Comparison of ENCODE assay signal across 18 mouse cellular contexts in genomic region chr3:45319257-45319656, GRCm38 (mm10). TPM values are rescaled to one million over a fixed set of nuclear protein-coding genes. Genes with fewer than 3 reads are reported as not detected.
DNase-seq lines count a peak whose midpoint lies in the region; ATAC-seq and TF ChIP-seq lines count a peak whose summit lies in the region.
"Had no signal": no experiment of that assay in that cellular context is flagged by ENCODE, and none has a peak within 500 bp of the region (broad histone marks: within the 10 kb centered on the region; RNA-seq: fewer than 3 reads in every experiment).

No protein-coding gene starts in this region.

- TF ChIP-seq POLR2A in CH12.LX (IDR thresholded peaks at IDR 0.05; ENCODE audit: low read depth, low read length): no peak
- TF ChIP-seq POLR2A in brain, embryonic 14.5 days (IDR thresholded peaks at IDR 0.05; ENCODE audit: borderline replicate concordance, extremely low read depth, insufficient read depth, insufficient read length, poor library complexity, severe bottlenecking): no peak

- TF ChIP-seq RAD21 in CH12.LX (IDR thresholded peaks at IDR 0.05; ENCODE audit: low read depth, low read length): peak; percentile 11

- H3K9ac ChIP-seq in embryonic facial prominence, embryonic 11.5 days (replicated peaks; ENCODE audit: low read length): no peak overlapping the region
- H3K9ac ChIP-seq in CH12.LX (ENCODE audit: insufficient read depth, low read depth): no peak overlapping the region
- H3K9ac ChIP-seq: forebrain, embryonic 15.5 days; heart, embryonic 13.5 days; hindbrain, embryonic 13.5 days; liver, embryonic 12.5 days had no signal

- no peaks in the 10 kb centered on the region for H3K9me3 ChIP-seq in embryonic facial prominence, embryonic 11.5 days (replicated peaks; ENCODE audit: control insufficient read depth, low read length)
- H3K9me3 ChIP-seq in embryonic facial prominence, embryonic 10.5 days: no peaks in the 10 kb centered on the region
- peaks cover 8% of the 10 kb centered on the region for H3K9me3 ChIP-seq in CH12.LX (replicated peaks; ENCODE audit: low read length)
- H3K9me3 ChIP-seq: forebrain, embryonic 15.5 days; heart, embryonic 13.5 days; hindbrain, embryonic 13.5 days; liver, embryonic 12.5 days had no signal

- no peaks in the 10 kb centered on the region for H3K36me3 ChIP-seq in embryonic facial prominence, embryonic 11.5 days (replicated peaks; ENCODE audit: control insufficient read depth, insufficient read depth, low read depth, low read length)
- no peaks in the 10 kb centered on the region for H3K36me3 ChIP-seq in embryonic facial prominence, embryonic 10.5 days (replicated peaks)
- H3K36me3 ChIP-seq in CH12.LX (replicated peaks in 1 of 2; ENCODE audit: control insufficient read depth in 1 of 2, insufficient read depth in 1 of 2, low read length in 1 of 2): no peaks in the 10 kb centered on the region
- H3K36me3 ChIP-seq: forebrain, embryonic 15.5 days; heart, embryonic 13.5 days; hindbrain, embryonic 13.5 days; liver, embryonic 12.5 days had no signal

- WGBS in embryonic facial prominence, embryonic 11.5 days: 45% methylated on average over 2 of the region's 2 CpGs
- WGBS in embryonic facial prominence, embryonic 10.5 days: 40% methylated on average over 2 of the region's 2 CpGs

- intact Hi-C loops in left cerebral cortex, adult 2 months (cut with DNase I): no loop called here
- intact Hi-C loops in left cerebral cortex, postnatal 14 days (cut with DNase I): no loop called here

- H3K4me3 ChIP-seq in embryonic facial prominence, embryonic 11.5 days (ENCODE audit: low read depth, low read length): no peak overlapping the region
- no peak overlapping the region for H3K4me3 ChIP-seq in embryonic facial prominence, embryonic 10.5 days
- no peak overlapping the region for H3K4me3 ChIP-seq in left cerebral cortex, adult 2 months
- H3K4me3 ChIP-seq in CH12.LX (replicated peaks in 1 of 3; ENCODE audit: low read depth in 2 of 3, low read length in 2 of 3, poor library complexity in 1 of 3): no peak overlapping the region
- H3K4me3 ChIP-seq: forebrain, embryonic 15.5 days; heart, embryonic 13.5 days; hindbrain, embryonic 13.5 days; liver, embryonic 12.5 days had no signal

- no peak overlapping the region for H3K4me2 ChIP-seq in embryonic facial prominence, embryonic 11.5 days (ENCODE audit: low read depth, low read length)
- H3K4me2 ChIP-seq in CH12.LX (ENCODE audit: insufficient read depth, low read depth, poor library complexity, severe bottlenecking): no peak overlapping the region
- H3K4me2 ChIP-seq: forebrain, embryonic 15.5 days; heart, embryonic 13.5 days; hindbrain, embryonic 13.5 days; liver, embryonic 12.5 days had no signal

- no peaks in the 10 kb centered on the region for H3K4me1 ChIP-seq in embryonic facial prominence, embryonic 11.5 days (ENCODE audit: control insufficient read depth, insufficient read depth, low read length)
- H3K4me1 ChIP-seq in embryonic facial prominence, embryonic 10.5 days: no peaks in the 10 kb centered on the region
- H3K4me1 ChIP-seq in CH12.LX (ENCODE audit: control insufficient read depth in 1 of 2, insufficient read depth in 2 of 2): no peaks in the 10 kb centered on the region
- H3K4me1 ChIP-seq: forebrain, embryonic 15.5 days; heart, embryonic 13.5 days; hindbrain, embryonic 13.5 days; liver, embryonic 12.5 days had no signal

- no peak overlapping the region for H3K27ac ChIP-seq in embryonic facial prominence, embryonic 11.5 days (replicated peaks; ENCODE audit: low read depth, low read length)
- no peak overlapping the region for H3K27ac ChIP-seq in embryonic facial prominence, embryonic 10.5 days (replicated peaks)
- no peak overlapping the region for H3K27ac ChIP-seq in left cerebral cortex, adult 2 months
- no peak overlapping the region for H3K27ac ChIP-seq in CH12.LX (ENCODE audit: insufficient read depth, low read depth)
- H3K27ac ChIP-seq: forebrain, embryonic 15.5 days; heart, embryonic 13.5 days; hindbrain, embryonic 13.5 days; liver, embryonic 12.5 days had no signal

- no peak for ATAC-seq in embryonic facial prominence, embryonic 11.5 days (replicated peaks; ENCODE audit: insufficient number of reproducible peaks, low FRiP score, low TSS enrichment, low read depth)
- no peak for ATAC-seq in granulocyte monocyte progenitor cell, adult 5-6 weeks (replicated peaks; ENCODE audit: poor library complexity, severe bottlenecking)
- ATAC-seq: forebrain, embryonic 15.5 days; liver, embryonic 12.5 days had no signal

- no peaks in the 10 kb centered on the region for H3K79me2 ChIP-seq in CH12.LX (replicated peaks; ENCODE audit: control insufficient read depth, extremely low read depth, insufficient read depth, poor library complexity, severe bottlenecking)

- peak; percentile 38 for TF ChIP-seq CTCF in left cerebral cortex, adult 2 months (IDR thresholded peaks at IDR 0.05)
- TF ChIP-seq CTCF in CH12.LX (conservative IDR thresholded peaks at IDR 0.05 in 1 of 2, IDR thresholded peaks at IDR 0.05 in 1 of 2; ENCODE audit: low read depth in 2 of 2, low read length in 2 of 2): peak in 1 of 2 experiments; percentile 28; a peak in 1 of 4 replicates
- peak; percentile 14; the same call in 1 of the 2 replicates for TF ChIP-seq CTCF in brain, embryonic 14.5 days (IDR thresholded peaks at IDR 0.05; ENCODE audit: borderline replicate concordance, extremely low read depth, insufficient read depth, insufficient read length)

- peak; percentile 18 for DNase-seq in embryonic facial prominence, embryonic 11.5 days (ENCODE audit: low spot score)
- no peak for DNase-seq in embryonic facial prominence, embryonic 10.5 days (ENCODE audit: low spot score)
- DNase-seq in left cerebral cortex, adult 2 months (ENCODE audit: extremely low spot score in 1 of 2, low spot score in 2 of 2): no peak
- DNase-seq in left cerebral cortex, postnatal 14 days (ENCODE audit: low spot score in 2 of 2): no peak
- no peak for DNase-seq in CH12.LX (ENCODE audit: extremely low read depth)
- DNase-seq in brain, embryonic 14.5 days (ENCODE audit: low read depth): no peak
- no peak for DNase-seq in thymus, postnatal 4 days
- DNase-seq: adrenal gland, adult 8-10 months; B cell, adult 2 months; cerebellum, postnatal 25 days; gastrocnemius, postnatal 14 days; kidney, adult 8-10 months had no signal

- H3K27me3 ChIP-seq in embryonic facial prominence, embryonic 11.5 days (ENCODE audit: control insufficient read depth, insufficient read depth, low read length): no peaks in the 10 kb centered on the region
- H3K27me3 ChIP-seq in embryonic facial prominence, embryonic 10.5 days (replicated peaks; ENCODE audit: low read depth, poor library complexity, severe bottlenecking): no peaks in the 10 kb centered on the region
- no peaks in the 10 kb centered on the region for H3K27me3 ChIP-seq in CH12.LX (replicated peaks)
- H3K27me3 ChIP-seq: forebrain, embryonic 15.5 days; heart, embryonic 13.5 days; hindbrain, embryonic 13.5 days; liver, embryonic 12.5 days had no signal

- dilution Hi-C loops in CH12.LX (cut with MboI; ENCODE audit: extremely low pct_ligation_motif_present, extremely low pct_unique_long_range_greater_than_20kb, low sequenced_read_pairs): no loop called here

- TF ChIP-seq EP300 in CH12.LX (IDR thresholded peaks at IDR 0.05; ENCODE audit: low read length): no peak

- in situ Hi-C loops in CH12.LX (cut with MboI; ENCODE audit: low pct_ligation_motif_present, low pct_unique_long_range_greater_than_20kb, low sequenced_read_pairs): no loop called here

TF ChIP-seq in CH12.LX, 34 proteins besides CTCF, POLR2A, EP300 and RAD21:
- TF ChIP-seq ZC3H11A (IDR thresholded peaks at IDR 0.05; ENCODE audit: low read depth, low read length) (no peak), GABPA (IDR thresholded peaks at IDR 0.05; ENCODE audit: insufficient replicate concordance, low read depth, low read length) (no peak), SIN3A (IDR thresholded peaks at IDR 0.05; ENCODE audit: low read length) (no peak), NRF1 (IDR thresholded peaks at IDR 0.05; ENCODE audit: low read depth, low read length) (no peak), MXI1 (IDR thresholded peaks at IDR 0.05; ENCODE audit: low read depth, low read length) (no peak), NELFE (IDR thresholded peaks at IDR 0.05; ENCODE audit: low read depth, low read length) (no peak), RCOR1 (conservative IDR thresholded peaks at IDR 0.05; ENCODE audit: low read depth, low read length) (no peak), HCFC1 (IDR thresholded peaks at IDR 0.05; ENCODE audit: low read depth, low read length) (no peak), TCF12 (IDR thresholded peaks at IDR 0.05; ENCODE audit: low read depth, low read length) (no peak), MEF2A (IDR thresholded peaks at IDR 0.05; ENCODE audit: borderline replicate concordance, low read depth, low read length) (no peak), MAX (IDR thresholded peaks at IDR 0.05; ENCODE audit: low read length) (no peak), MYC (IDR thresholded peaks at IDR 0.05; ENCODE audit: low read depth, low read length) (no peak), UBTF (IDR thresholded peaks at IDR 0.05; ENCODE audit: low read depth, low read length) (no peak)

RNA-seq across cellular contexts. Expression of gene Pcdh10, which starts 58.9 kb away (rescaled TPM):
- polyA plus RNA-seq in embryonic facial prominence, embryonic 11.5 days (2014; fragmentation: Nextera tagmentation; extraction: Ambion mirVana): 6.4 and 11.0 TPM in 2 replicates
- polyA plus RNA-seq in embryonic facial prominence, embryonic 10.5 days (2016; fragmentation: Nextera tagmentation; extraction: Ambion mirVana): 1.6 and 3.3 TPM in 2 replicates
- 100 to 1,000 TPM; 201 to 203 TPM for total RNA-seq in left cerebral cortex, adult 2 months (2021)
- 100 to 1,000 TPM; 206 to 214 TPM for total RNA-seq in left cerebral cortex, postnatal 14 days (2021)
- total RNA-seq in CH12.LX (2012; rRNA removed) (not detected in 2 replicates), CH12.LX (2014; rRNA removed) (not detected in 2 replicates)
- polyA plus RNA-seq in CH12.LX (2012; ENCODE audit: insufficient read length, low read depth): not detected in 2 replicates
- 40.7 and 73.4 TPM in 2 replicates for polyA plus RNA-seq in brain, embryonic 14.5 days (2012; rRNA removed)
- total RNA-seq in granulocyte monocyte progenitor cell, adult 5-6 weeks (2014; fragmentation: Nextera tagmentation): not detected in 2 replicates
- total RNA-seq in granulocyte monocyte progenitor cell, adult 5-6 weeks (2017): 0.05 TPM in 1 of 2 replicates, not detected in the other
- total RNA-seq: neutrophil, adult 5-6 weeks had no signal

Comparison
In these comparisons a context has a peak if more than half of its experiments do, and no peak if none do; other contexts are left out.
1. RNA of gene Pcdh10, which starts 58.9 kb away (total RNA-seq): 206 to 214 TPM in left cerebral cortex, postnatal 14 days and 201 to 203 TPM in left cerebral cortex, adult 2 months; 0.05 TPM in granulocyte monocyte progenitor cell, adult 5-6 weeks and not detected in CH12.LX; every median in the first group is over 100 times any median in the second.